Mouse (Mus musculus) myocyte (in vitro differentiated cells): Measurements from ENCODE around the gene Ntrk2.

Experiments
- E2F4 ChIP-seq: IDR thresholded peaks from one replicate; pipeline ENCODE4 v1.6.1; 2011; ENCODE audit warnings: mild to moderate bottlenecking, control low read depth, moderate library complexity; ENCODE audit not compliant: insufficient read depth
- MAX ChIP-seq: IDR thresholded peaks from one replicate; pipeline ENCODE4 v1.6.1; 2011; ENCODE audit warnings: low read depth, mild to moderate bottlenecking, control low read depth
- MYOD1 ChIP-seq, 3 experiments: IDR thresholded peaks; one replicate each; pipeline ENCODE4 v1.6.1; 2011; ENCODE audit warnings: control low read depth in 2 of 3, low read depth in 2 of 3, mild to moderate bottlenecking in 2 of 3, moderate library complexity in 1 of 3; ENCODE audit not compliant: insufficient read length in 2 of 3, control insufficient read depth in 1 of 3
- POLR2A ChIP-seq: IDR thresholded peaks from one replicate; pipeline ENCODE4 v1.6.1; 2011; ENCODE audit warnings: low read depth, mild to moderate bottlenecking, control low read depth, moderate library complexity; ENCODE audit not compliant: insufficient read length
- SRF ChIP-seq: IDR thresholded peaks from one replicate; pipeline ENCODE4 v1.6.1; 2011; ENCODE audit warnings: low read depth; ENCODE audit not compliant: control insufficient read depth, insufficient read length
- TCF12 ChIP-seq: IDR thresholded peaks from one replicate; pipeline ENCODE4 v1.6.1; 2011; ENCODE audit warnings: mild to moderate bottlenecking, control low read depth; ENCODE audit not compliant: poor library complexity, insufficient read depth, severe bottlenecking
- USF1 ChIP-seq: IDR thresholded peaks from one replicate; pipeline ENCODE4 v1.6.1; 2011; ENCODE audit warnings: low read depth, mild to moderate bottlenecking, control low read depth, moderate library complexity

- no peak for TF ChIP-seq MYOD1 (IDR thresholded peaks at IDR 0.05; ENCODE audit: control insufficient read depth in 1 of 3, insufficient read length in 2 of 3, low read depth in 2 of 3)
- TF ChIP-seq USF1: no peak
- no peak for TF ChIP-seq POLR2A
- TF ChIP-seq TCF12: no peak
- no peak for TF ChIP-seq E2F4
- no peak for TF ChIP-seq MAX
- TF ChIP-seq SRF: no peak
These were observed 148.9 kb downstream of the Ntrk2 start for GRCm38 (mm10) chr13:58955237-58955777.
